Mouse (Mus musculus) embryonic facial prominence, embryonic 13.5 days (tissue): ENCODE results near the gene Smchd1. TPM values are rescaled to one million over a fixed set of nuclear protein-coding genes. Genes with fewer than 3 reads are reported as not detected.

ENCODE experiments used
- ATAC-seq: fragments of 200-750 bp; cut with Nextera tagmentation; 2 replicates; pipeline ENCODE4 v1.8.0; 2017; ENCODE audit warnings: low read depth; ENCODE audit not compliant: insufficient number of reproducible peaks, insufficient read depth, low FRiP score, low TSS enrichment
- H3K27ac ChIP-seq: fragments of 300-500 bp; sonication (generic); 2 replicates; pipeline ENCODE4 v1.5.1; 2015; ENCODE audit warnings: moderate library complexity, mild to moderate bottlenecking, inconsistent platforms
- H3K27me3 ChIP-seq: fragments of 300-500 bp; sonication (generic); 2 replicates; pipeline ENCODE4 v1.6.1; 2015; ENCODE audit warnings: mild to moderate bottlenecking, inconsistent platforms
- H3K36me3 ChIP-seq: fragments of 300-500 bp; sonication (generic); 2 replicates; pipeline ENCODE4 v1.6.1; 2015; ENCODE audit warnings: mild to moderate bottlenecking, inconsistent platforms
- H3K4me1 ChIP-seq: fragments of 300-500 bp; sonication (generic); 2 replicates; pipeline ENCODE4 v1.6.1; 2015; ENCODE audit warnings: inconsistent platforms
- H3K4me2 ChIP-seq: fragments of 300-500 bp; sonication (generic); 2 replicates; pipeline ENCODE4 v1.6.1; 2015; ENCODE audit warnings: moderate library complexity, mild to moderate bottlenecking, inconsistent platforms
- H3K4me3 ChIP-seq: fragments of 300-500 bp; sonication (generic); 2 replicates; pipeline ENCODE4 v1.5.1; 2015; ENCODE audit warnings: mild to moderate bottlenecking, inconsistent platforms
- H3K9ac ChIP-seq: fragments of 300-500 bp; sonication (generic); 2 replicates; pipeline ENCODE4 v1.6.1; 2015; ENCODE audit warnings: mild to moderate bottlenecking, inconsistent platforms
- H3K9me3 ChIP-seq: fragments of 300-500 bp; sonication (generic); 2 replicates; pipeline ENCODE4 v1.6.1; 2016; ENCODE audit warnings: inconsistent platforms
- WGBS: fragments of 180-500 bp; shearing (Covaris S2); methylation state at CpG from one replicate; pipeline ENCODE4 v1.1.7; 2015; ENCODE audit warnings: mixed read lengths; 5-methylcytosine and 5-hydroxymethylcytosine counted together
- polyA plus RNA-seq: library from polyadenylated mRNA; unstranded; fragments of >200 nt; fragmentation: Nextera tagmentation; extraction: Ambion mirVana; gene quantifications from 2 replicates; pipeline ENCODE4 v1.2.1, GENCODE M21; 2015

The Smchd1 gene
- polyA plus RNA-seq = 78.7 and 81.7 TPM in 2 replicates

- Histone ChIP-seq H3K27me3 (no peaks in the 10 kb centered on the region), H3K9ac (peak within 1 kb of the TSS; percentile 95), H3K36me3 (no peaks in the 10 kb centered on the region), H3K4me2 (peak within 1 kb of the TSS; percentile 84), H3K27ac (peak within 1 kb of the TSS; percentile 99), H3K4me1 (peaks cover 14% of the 10 kb centered on the region), H3K9me3 (no peaks in the 10 kb centered on the region), H3K4me3 (peak within 1 kb of the TSS; percentile 86)
- peak; percentile 96 for ATAC-seq
- WGBS = under 1% methylated on average over 103 of the region's 109 CpGs
Observed at GRCm38 (mm10) chr17:71474762-71475704, at the start of gene Smchd1. Gene Smchd1 (minus strand): TSS chr17:71475343.

- Histone ChIP-seq H3K27ac (no peak overlapping the region), H3K36me3 (peaks cover 77% of the 10 kb centered on the region), H3K4me1 (no peaks in the 10 kb centered on the region), H3K4me3 (no peak overlapping the region), H3K27me3 (no peaks in the 10 kb centered on the region), H3K9me3 (no peaks in the 10 kb centered on the region), H3K4me2 (no peak overlapping the region), H3K9ac (no peak overlapping the region)
- 96% methylated on average over 11 of the region's 11 CpGs for WGBS
- no peak for ATAC-seq
Observed at GRCm38 (mm10) chr17:71510297-71510696, 35.2 kb upstream of the Smchd1 start.

- Histone ChIP-seq H3K4me2 (no peak overlapping the region), H3K9ac (no peak overlapping the region), H3K4me1 (no peaks in the 10 kb centered on the region), H3K9me3 (no peaks in the 10 kb centered on the region), H3K36me3 (peaks cover 69% of the 10 kb centered on the region), H3K4me3 (no peak overlapping the region), H3K27me3 (no peaks in the 10 kb centered on the region), H3K27ac (no peak overlapping the region)
- no peak for ATAC-seq
- 90% methylated on average over 8 of the region's 8 CpGs for WGBS
Observed at GRCm38 (mm10) chr17:71506832-71507231, 31.7 kb upstream of the Smchd1 start.

GRCm38 (mm10) chr17:71495784-71496183, 20.6 kb upstream of the Smchd1 start:
- H3K36me3 ChIP-seq = peaks cover 62% of the 10 kb centered on the region
- no peak overlapping the region for H3K4me3 ChIP-seq
- H3K4me1 ChIP-seq = no peaks in the 10 kb centered on the region
- H3K4me2 ChIP-seq = no peak overlapping the region
- WGBS = 91% methylated on average over 4 of the region's 4 CpGs
- H3K27ac ChIP-seq = no peak overlapping the region
- ATAC-seq = no peak
- H3K27me3 ChIP-seq = no peaks in the 10 kb centered on the region
- H3K9ac ChIP-seq = no peak overlapping the region
- H3K9me3 ChIP-seq = no peaks in the 10 kb centered on the region

GRCm38 (mm10) chr17:71491332-71491686, 16.2 kb upstream of the Smchd1 start:
- Histone ChIP-seq H3K9me3 (no peaks in the 10 kb centered on the region), H3K27me3 (no peaks in the 10 kb centered on the region), H3K36me3 (peaks cover 20% of the 10 kb centered on the region), H3K27ac (no peak overlapping the region), H3K4me2 (no peak overlapping the region), H3K4me1 (peaks cover 4% of the 10 kb centered on the region), H3K4me3 (no peak overlapping the region), H3K9ac (no peak overlapping the region)
- ATAC-seq = no peak
- 51% methylated on average over 4 of the region's 4 CpGs for WGBS

GRCm38 (mm10) chr17:71490666-71491331, 15.7 kb upstream of the Smchd1 start:
- 81% methylated on average over 9 of the region's 9 CpGs for WGBS
- H3K9ac ChIP-seq = no peak overlapping the region
- ATAC-seq = no peak
- H3K4me2 ChIP-seq = no peak overlapping the region
- H3K27ac ChIP-seq = no peak overlapping the region
- H3K4me3 ChIP-seq = no peak overlapping the region
- H3K9me3 ChIP-seq = no peaks in the 10 kb centered on the region
- H3K36me3 ChIP-seq = peaks cover 15% of the 10 kb centered on the region
- peaks cover 9% of the 10 kb centered on the region for H3K4me1 ChIP-seq
- no peaks in the 10 kb centered on the region for H3K27me3 ChIP-seq

GRCm38 (mm10) chr17:71489703-71490461, 14.7 kb upstream of the Smchd1 start:
- no peaks in the 10 kb centered on the region for H3K27me3 ChIP-seq
- H3K4me1 ChIP-seq = peaks cover 11% of the 10 kb centered on the region
- peaks cover 7% of the 10 kb centered on the region for H3K36me3 ChIP-seq
- 83% methylated on average over 9 of the region's 9 CpGs for WGBS
- no peak overlapping the region for H3K9ac ChIP-seq
- no peak overlapping the region for H3K27ac ChIP-seq
- no peak overlapping the region for H3K4me2 ChIP-seq
- no peak overlapping the region for H3K4me3 ChIP-seq
- no peak for ATAC-seq
- H3K9me3 ChIP-seq = no peaks in the 10 kb centered on the region

- Histone ChIP-seq H3K36me3 (no peaks in the 10 kb centered on the region), H3K4me3 (no peak overlapping the region), H3K27me3 (no peaks in the 10 kb centered on the region), H3K27ac (peak overlapping the region; percentile 5; the same call in 1 of the 2 replicates), H3K9ac (0 out of 2 replicates have a peak overlapping the region, but pooled peaks have one; percentile 44), H3K4me1 (peaks cover 11% of the 10 kb centered on the region), H3K9me3 (no peaks in the 10 kb centered on the region), H3K4me2 (peak overlapping the region; percentile 45)
- WGBS = 32% methylated on average over 8 of the region's 8 CpGs
- no peak for ATAC-seq
Observed at GRCm38 (mm10) chr17:71486231-71486851, 11.2 kb upstream of the Smchd1 start.

GRCm38 (mm10) chr17:71485791-71486230, 10.7 kb upstream of the Smchd1 start:
- Histone ChIP-seq H3K4me2 (peak overlapping the region; percentile 45), H3K4me3 (peak overlapping the region; percentile 7), H3K4me1 (peaks cover 11% of the 10 kb centered on the region), H3K36me3 (no peaks in the 10 kb centered on the region), H3K9me3 (no peaks in the 10 kb centered on the region), H3K27ac (0 out of 2 replicates have a peak overlapping the region, but pooled peaks have one; percentile 11), H3K27me3 (no peaks in the 10 kb centered on the region), H3K9ac (0 out of 2 replicates have a peak overlapping the region, but pooled peaks have one; percentile 44)
- no peak for ATAC-seq
- WGBS = 47% methylated on average over 12 of the region's 12 CpGs

- H3K27ac ChIP-seq = no peak overlapping the region
- WGBS = 87% methylated on average over 5 of the region's 5 CpGs
- no peak overlapping the region for H3K4me3 ChIP-seq
- H3K4me2 ChIP-seq = no peak overlapping the region
- ATAC-seq = no peak
- no peaks in the 10 kb centered on the region for H3K9me3 ChIP-seq
- H3K4me1 ChIP-seq = peaks cover 11% of the 10 kb centered on the region
- H3K9ac ChIP-seq = no peak overlapping the region
- no peaks in the 10 kb centered on the region for H3K36me3 ChIP-seq
- no peaks in the 10 kb centered on the region for H3K27me3 ChIP-seq
Observed at GRCm38 (mm10) chr17:71484711-71485110, 9.6 kb upstream of the Smchd1 start.
